Mouse (Mus musculus) neural tube, embryonic 11.5 days (tissue): ENCODE measurements around the gene 4933430I17Rik. TPM values are rescaled to one million over a fixed set of nuclear protein-coding genes. Genes with fewer than 3 reads are reported as not detected.

Source experiments
- ATAC-seq: fragments of 200-750 bp; cut with Nextera tagmentation; 2 replicates; pipeline ENCODE4 v1.8.0; 2017; ENCODE audit warnings: moderate number of reproducible peaks, mild to moderate bottlenecking, moderate TSS enrichment, moderate library complexity; ENCODE audit not compliant: insufficient read depth, low FRiP score, low TSS enrichment
- DNase-seq: peaks from one replicate; pipeline ENCODE4 v3.0.0-alpha.2; 2015; ENCODE audit warnings: low spot score
- H3K27ac ChIP-seq: fragments of 300-500 bp; sonication (generic); 2 replicates; pipeline ENCODE4 v1.5.1; 2014; ENCODE audit warnings: low read depth, mild to moderate bottlenecking, low read length
- H3K27me3 ChIP-seq: fragments of 300-500 bp; sonication (generic); 2 replicates; pipeline ENCODE4 v1.6.1; 2014; ENCODE audit warnings: mild to moderate bottlenecking, low read length, mixed read lengths; ENCODE audit not compliant: control insufficient read depth, insufficient read depth
- H3K36me3 ChIP-seq: fragments of 300-500 bp; sonication (generic); 2 replicates; pipeline ENCODE4 v1.6.1; 2014; ENCODE audit warnings: mild to moderate bottlenecking, low read length, moderate library complexity, mixed read lengths; ENCODE audit not compliant: control insufficient read depth, insufficient read depth
- H3K4me1 ChIP-seq: fragments of 300-500 bp; sonication (generic); 2 replicates; pipeline ENCODE4 v1.6.1; 2014; ENCODE audit warnings: low read length, mixed read lengths; ENCODE audit not compliant: control insufficient read depth, insufficient read depth
- H3K4me2 ChIP-seq: fragments of 300-500 bp; sonication (generic); 2 replicates; pipeline ENCODE4 v1.6.1; 2014; ENCODE audit warnings: low read depth, mild to moderate bottlenecking, moderate library complexity
- H3K4me3 ChIP-seq: fragments of 300-500 bp; sonication (generic); 2 replicates; pipeline ENCODE4 v1.5.1; 2014; ENCODE audit warnings: low read depth, low read length
- H3K9ac ChIP-seq: fragments of 300-500 bp; sonication (generic); 2 replicates; pipeline ENCODE4 v1.6.1; 2014; ENCODE audit warnings: mild to moderate bottlenecking, low read length
- H3K9me3 ChIP-seq: fragments of 300-500 bp; sonication (generic); 2 replicates; pipeline ENCODE4 v1.6.1; 2016; ENCODE audit warnings: low read length; ENCODE audit not compliant: control insufficient read depth
- WGBS: fragments of 180-500 bp; shearing (Covaris S2); extraction: QIAGEN DNeasy Blood & Tissue Kit; methylation state at CpG from one replicate; pipeline ENCODE4 v1.1.7; 2014; 5-methylcytosine and 5-hydroxymethylcytosine counted together
- polyA plus RNA-seq: library from polyadenylated mRNA; unstranded; fragments of >200 nt; fragmentation: Nextera tagmentation; extraction: Ambion mirVana; gene quantifications from 2 replicates; pipeline ENCODE4 v1.2.1, GENCODE M21; 2014

Gene 4933430I17Rik
- polyA plus RNA-seq, 1 experiment from 2014 or later, result 1.0 TPM

DNA sequence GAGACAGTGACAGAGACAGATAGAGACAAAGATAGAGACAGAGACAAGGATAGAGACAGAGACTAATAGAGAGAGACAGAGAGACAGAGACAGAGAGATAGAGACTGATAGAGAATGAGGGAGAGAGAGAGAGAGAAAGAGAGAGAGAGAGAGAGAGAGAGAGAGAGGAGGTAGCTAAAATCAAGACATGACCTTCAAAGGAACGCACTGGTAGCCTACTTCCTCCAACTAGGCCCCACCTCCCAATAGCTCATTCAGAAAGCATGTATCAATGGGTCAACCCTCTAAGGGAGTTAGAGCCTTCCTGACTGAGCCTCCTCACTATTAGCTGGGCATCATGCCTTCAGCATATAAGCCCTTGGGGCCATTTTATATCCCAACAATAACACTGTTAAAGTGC is 43.2 kb downstream of the 4933430I17Rik start:
- Histone ChIP-seq H3K4me3 (no peak overlapping the region), H3K9me3 (no peaks in the 10 kb centered on the region), H3K27ac (no peak overlapping the region), H3K9ac (no peak overlapping the region), H3K36me3 (no peaks in the 10 kb centered on the region), H3K4me2 (no peak overlapping the region), H3K4me1 (no peaks in the 10 kb centered on the region), H3K27me3 (no peaks in the 10 kb centered on the region)
- ATAC-seq (no peak), DNase-seq (no peak)
- WGBS, result 75% methylated on average over 1 of the region's 1 CpGs

DNA sequence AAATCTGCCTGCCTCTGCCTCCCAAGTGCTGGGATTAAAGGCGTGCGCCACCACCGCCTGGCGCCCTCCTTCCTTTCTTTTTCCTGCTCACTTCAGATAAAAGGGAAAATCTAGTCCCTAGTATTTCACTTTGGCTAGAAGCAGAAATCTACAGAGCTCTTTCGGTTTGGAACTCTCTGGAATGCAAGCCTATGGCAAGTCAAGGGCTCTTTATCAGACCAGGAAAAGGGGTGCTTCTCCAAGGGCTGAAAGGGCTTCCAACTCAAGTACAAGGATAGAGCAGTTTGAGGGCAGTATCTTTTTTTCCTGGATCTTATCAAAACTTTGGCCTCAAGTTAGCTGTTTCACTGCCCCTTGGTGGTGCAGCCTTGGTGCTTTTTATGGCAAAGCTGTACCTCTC is 44.4 kb downstream of the 4933430I17Rik start:
- Histone ChIP-seq H3K4me3 (no peak overlapping the region), H3K27ac (no peak overlapping the region), H3K36me3 (no peaks in the 10 kb centered on the region), H3K9ac (no peak overlapping the region), H3K9me3 (no peaks in the 10 kb centered on the region), H3K4me2 (no peak overlapping the region), H3K4me1 (no peaks in the 10 kb centered on the region), H3K27me3 (no peaks in the 10 kb centered on the region)
- ATAC-seq (no peak), DNase-seq (no peak)
- 95% methylated on average over 5 of the region's 5 CpGs for WGBS

DNA sequence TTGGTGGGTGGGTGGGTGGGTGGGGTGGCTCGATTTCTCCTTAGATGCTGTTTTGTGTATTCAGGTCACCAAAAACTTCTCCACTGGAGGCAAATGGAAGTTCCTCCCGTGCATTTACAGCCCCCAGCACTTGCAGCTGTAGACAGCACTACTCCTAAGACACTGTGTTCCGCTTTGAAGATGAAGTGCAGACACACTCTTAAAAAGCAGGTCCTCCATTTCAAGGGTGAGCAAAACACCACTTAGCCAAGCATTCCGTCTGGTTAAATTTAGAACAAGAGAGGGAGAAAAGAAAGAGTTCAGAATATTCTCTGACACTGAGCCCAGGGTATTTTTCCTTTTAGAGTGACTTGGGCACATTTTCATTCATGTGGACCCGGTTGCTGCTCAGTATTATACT is 44.9 kb downstream of the 4933430I17Rik start:
- 68% methylated on average over 5 of the region's 5 CpGs for WGBS
- no peak overlapping the region for H3K9ac ChIP-seq
- H3K27me3 ChIP-seq, result no peaks in the 10 kb centered on the region
- no peaks in the 10 kb centered on the region for H3K36me3 ChIP-seq
- no peak overlapping the region for H3K4me3 ChIP-seq
- H3K4me1 ChIP-seq, result no peaks in the 10 kb centered on the region
- H3K9me3 ChIP-seq, result no peaks in the 10 kb centered on the region
- no peak overlapping the region for H3K4me2 ChIP-seq
- no peak for DNase-seq
- no peak for ATAC-seq
- H3K27ac ChIP-seq, result no peak overlapping the region

DNA sequence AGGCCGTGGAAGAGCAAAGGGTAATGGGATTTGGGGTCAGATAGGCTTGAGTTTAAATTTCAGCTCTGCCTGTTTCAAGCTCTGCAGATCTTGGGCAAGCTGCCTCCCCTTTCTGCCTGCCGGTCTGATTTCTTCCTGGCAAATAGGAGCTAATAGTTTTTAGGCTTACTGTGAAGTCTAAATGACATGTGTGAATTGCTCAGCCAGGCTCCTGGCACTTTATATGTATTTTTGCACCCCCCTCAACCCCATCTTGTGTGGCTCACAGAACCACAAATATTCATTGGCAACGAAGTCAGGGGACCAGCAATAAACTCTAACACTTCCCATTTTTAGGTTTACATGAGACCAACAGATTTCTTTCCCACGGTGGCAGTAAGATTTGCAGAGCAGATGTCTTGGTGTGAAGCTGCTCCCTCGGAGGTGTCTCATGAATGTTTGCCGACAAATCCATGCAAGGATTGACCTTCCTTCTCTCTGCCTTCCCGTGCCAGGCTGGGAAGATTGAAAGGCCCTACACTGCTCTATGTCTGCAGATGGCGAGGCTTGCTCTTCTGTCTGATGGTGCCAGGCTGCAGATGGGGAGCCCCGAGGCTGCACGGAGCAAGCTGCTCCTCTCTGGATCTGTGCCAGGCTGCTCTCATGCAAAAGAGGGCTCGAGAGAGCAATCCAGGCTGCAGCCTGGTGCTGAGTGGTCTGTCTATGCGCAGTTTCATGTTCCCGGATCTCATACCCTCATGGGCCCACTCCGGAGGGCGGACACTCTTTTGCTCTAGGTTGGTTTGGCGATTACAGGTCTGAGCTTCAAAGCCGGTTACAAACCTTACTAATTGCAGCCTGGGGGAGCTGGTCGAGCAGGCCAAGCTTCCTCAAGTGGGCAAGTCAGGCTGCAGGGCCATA is 57.4 kb downstream of the 4933430I17Rik start:
- Histone ChIP-seq H3K4me3 (peak overlapping the region; percentile 50), H3K9ac (peak overlapping the region; percentile 53), H3K4me1 (peaks cover 14% of the 10 kb centered on the region), H3K9me3 (no peaks in the 10 kb centered on the region), H3K4me2 (peak overlapping the region; percentile 86), H3K27ac (peak overlapping the region; percentile 60), H3K27me3 (no peaks in the 10 kb centered on the region), H3K36me3 (no peaks in the 10 kb centered on the region)
- WGBS, result 28% methylated on average over 18 of the region's 18 CpGs
- DNase-seq (peak; percentile 63), ATAC-seq (peak; percentile 86)

DNA sequence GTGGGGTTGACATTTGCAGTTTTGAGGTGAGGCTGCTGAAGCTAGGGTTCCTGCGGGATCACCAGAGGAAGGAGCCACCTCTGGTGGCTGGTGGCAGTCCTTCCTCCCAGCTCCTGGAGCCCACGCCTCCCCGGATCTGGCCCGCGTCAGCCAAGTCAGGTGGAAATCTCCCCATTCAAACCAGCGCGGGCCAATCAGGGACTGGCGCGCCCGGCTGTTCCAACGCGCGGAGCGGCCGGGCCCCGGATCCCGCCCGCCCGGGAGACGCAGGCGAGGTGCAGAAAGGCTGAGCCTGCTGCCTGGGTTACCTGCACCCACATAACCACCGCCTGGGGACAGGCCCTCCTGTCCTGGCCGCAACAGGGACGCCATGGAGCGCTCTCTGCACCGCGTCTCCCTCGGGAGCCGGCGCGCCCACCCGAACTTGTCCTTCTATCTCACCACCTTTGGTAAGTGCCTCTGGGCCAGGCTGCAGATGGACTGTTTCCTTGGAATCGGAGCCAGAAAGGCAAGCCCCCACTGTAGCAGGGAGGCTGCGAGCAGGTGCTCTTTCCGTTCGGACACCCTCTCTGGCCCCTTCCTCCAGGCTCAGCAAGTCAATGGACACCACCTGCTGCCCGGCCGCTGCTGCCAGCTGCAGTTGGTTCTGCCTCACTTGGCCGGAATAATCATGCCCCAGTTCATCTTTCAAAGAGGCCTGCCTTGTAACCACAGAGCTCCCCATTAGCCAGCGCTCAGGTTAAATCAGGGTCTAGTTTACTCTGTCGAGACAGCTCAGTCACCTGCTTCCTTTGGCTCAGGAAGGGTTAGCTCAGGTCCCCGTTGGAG is 58.3 kb downstream of the 4933430I17Rik start:
- H3K27ac ChIP-seq, result peak overlapping the region; percentile 60
- H3K27me3 ChIP-seq, result no peaks in the 10 kb centered on the region
- H3K9me3 ChIP-seq, result no peaks in the 10 kb centered on the region
- H3K9ac ChIP-seq, result peak overlapping the region; percentile 53
- H3K36me3 ChIP-seq, result no peaks in the 10 kb centered on the region
- peak; percentile 76 for DNase-seq
- peak overlapping the region; percentile 50 for H3K4me3 ChIP-seq
- peak overlapping the region; percentile 86 for H3K4me2 ChIP-seq
- under 1% methylated on average over 42 of the region's 42 CpGs for WGBS
- H3K4me1 ChIP-seq, result peaks cover 14% of the 10 kb centered on the region
- peak; percentile 91 for ATAC-seq

DNA sequence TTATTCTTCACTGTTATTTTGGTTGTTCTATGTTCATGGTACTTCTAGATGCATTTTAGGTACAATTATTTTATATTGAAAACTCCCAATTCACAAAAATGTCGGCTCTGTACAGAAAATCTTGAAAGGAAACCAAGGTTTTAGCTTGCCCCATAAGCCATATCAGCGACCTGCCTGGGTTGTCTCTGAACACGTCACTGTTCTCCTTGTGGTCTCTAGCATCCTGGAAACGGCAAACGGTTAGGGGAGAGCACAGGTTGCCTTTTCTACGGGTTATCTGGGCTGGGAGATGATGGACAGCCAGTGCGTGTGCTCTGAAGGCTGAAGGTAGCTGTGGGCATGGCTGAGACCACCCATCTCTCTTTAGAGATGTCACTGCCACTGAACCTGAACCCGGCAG is 61.9 kb downstream of the 4933430I17Rik start:
- whole genome bisulfite sequencing, result 86% methylated on average over 8 of the region's 8 CpGs
- no peak for ATAC-seq

DNA sequence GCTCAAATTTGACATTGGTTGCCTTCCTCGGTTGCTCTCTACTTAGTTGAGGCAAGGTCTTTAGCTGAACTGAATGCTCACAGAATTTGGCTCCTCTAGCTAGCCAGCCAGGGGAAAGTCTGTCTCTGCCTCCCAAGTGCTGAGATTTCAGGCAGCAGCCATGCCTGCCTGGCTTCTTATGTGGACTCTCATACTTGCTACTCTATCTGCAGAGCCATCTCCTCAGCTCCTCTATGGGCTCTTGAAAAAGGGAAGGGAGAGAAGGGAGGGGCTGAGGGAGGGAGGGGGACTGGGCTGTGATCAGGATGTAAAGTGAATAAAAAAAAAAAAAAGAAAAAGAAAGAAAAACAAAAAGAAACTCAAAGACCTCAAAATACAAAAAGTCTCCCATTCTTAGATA is 65.7 kb downstream of the 4933430I17Rik start:
- Histone ChIP-seq H3K4me1 (peaks cover 3% of the 10 kb centered on the region; the same call in 1 of the 2 replicates), H3K36me3 (no peaks in the 10 kb centered on the region), H3K4me2 (no peak overlapping the region), H3K4me3 (no peak overlapping the region), H3K9ac (no peak overlapping the region), H3K9me3 (no peaks in the 10 kb centered on the region), H3K27me3 (no peaks in the 10 kb centered on the region), H3K27ac (no peak overlapping the region)
- WGBS, result 90% methylated on average over 1 of the region's 1 CpGs
- ATAC-seq (no peak), DNase-seq (no peak)

More for the DNA sequence above, 61.9 kb downstream of the 4933430I17Rik start:
- Histone ChIP-seq H3K9ac (no peak overlapping the region), H3K9me3 (no peaks in the 10 kb centered on the region), H3K4me2 (no peak overlapping the region), H3K4me3 (no peak overlapping the region), H3K4me1 (peaks cover 17% of the 10 kb centered on the region), H3K27ac (no peak overlapping the region), H3K36me3 (no peaks in the 10 kb centered on the region), H3K27me3 (no peaks in the 10 kb centered on the region)
- DNase-seq, result no peak

DNA sequence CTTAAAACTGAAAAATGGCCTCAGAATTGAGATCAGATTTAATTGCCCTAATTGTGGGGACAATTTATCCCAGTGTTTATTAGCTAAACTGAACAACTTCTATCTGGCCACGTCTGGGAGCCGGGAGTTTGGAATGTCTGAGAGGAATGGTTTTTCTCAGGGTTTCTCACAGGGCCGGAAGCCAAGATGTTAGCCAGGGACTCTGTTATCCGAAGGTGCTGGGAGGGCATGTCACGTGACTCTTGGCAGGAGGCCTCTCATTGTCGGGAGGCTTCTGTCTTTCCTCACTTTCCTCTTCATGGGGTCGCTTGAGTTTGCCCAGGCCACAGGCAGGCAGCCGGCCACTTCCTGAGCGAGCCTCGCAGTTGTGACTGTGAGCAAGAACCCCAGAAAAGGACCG is 66.2 kb downstream of the 4933430I17Rik start:
- Histone ChIP-seq H3K9me3 (no peaks in the 10 kb centered on the region), H3K4me1 (peaks cover 3% of the 10 kb centered on the region; the same call in 1 of the 2 replicates), H3K36me3 (no peaks in the 10 kb centered on the region), H3K4me2 (no peak overlapping the region), H3K27ac (no peak overlapping the region), H3K4me3 (no peak overlapping the region), H3K27me3 (no peaks in the 10 kb centered on the region), H3K9ac (0 out of 2 replicates have a peak overlapping the region, but pooled peaks have one; percentile 7)
- ATAC-seq (no peak), DNase-seq (no peak)
- WGBS, result 9% methylated on average over 11 of the region's 11 CpGs
